Mouse (Mus musculus): ENCODE results near the gene 2610301B20Rik. TPM values are rescaled to one million over a fixed set of nuclear protein-coding genes. Genes with fewer than 3 reads are reported as not detected.
"Not testable (repeated sequence)": the region's sequence is repeated elsewhere in the genome, so short reads cannot be mapped to it uniquely, and the experiment has no call there.

The 2610301B20Rik gene
- total and polyA plus RNA-seq, 2 experiments from 2014 or later, result 30.3 to 32.9 TPM

- TF ChIP-seq CTCF (IDR thresholded peaks at IDR 0.05; ENCODE audit: low read depth), result no peak
- WGBS, result 7% methylated on average over 13 of the region's 13 CpGs
- no peak overlapping the region for H3K4me2 ChIP-seq (ENCODE audit: low read depth, low read length)
- H3K27me3 ChIP-seq (ENCODE audit: insufficient read depth, low read length), result no peaks in the 10 kb centered on the region
- DNase-seq (ENCODE audit: low spot score) (peak; percentile 19), ATAC-seq (peak; percentile 55)
- H3K9ac ChIP-seq (replicated peaks; ENCODE audit: low read length), result no peak overlapping the region
- H3K36me3 ChIP-seq (ENCODE audit: insufficient read depth, low read length), result no peaks in the 10 kb centered on the region
- no peak overlapping the region for H3K4me3 ChIP-seq (ENCODE audit: low read length)
- H3K27ac ChIP-seq, result no peak overlapping the region
- no peaks in the 10 kb centered on the region for H3K4me1 ChIP-seq (ENCODE audit: insufficient read depth, low read length)
- H3K9me3 ChIP-seq (ENCODE audit: low read length), result no peaks in the 10 kb centered on the region
These were observed 31.0 kb downstream of the 2610301B20Rik start for GRCm38 (mm10) chr4:10905234-10905801.

DNA sequence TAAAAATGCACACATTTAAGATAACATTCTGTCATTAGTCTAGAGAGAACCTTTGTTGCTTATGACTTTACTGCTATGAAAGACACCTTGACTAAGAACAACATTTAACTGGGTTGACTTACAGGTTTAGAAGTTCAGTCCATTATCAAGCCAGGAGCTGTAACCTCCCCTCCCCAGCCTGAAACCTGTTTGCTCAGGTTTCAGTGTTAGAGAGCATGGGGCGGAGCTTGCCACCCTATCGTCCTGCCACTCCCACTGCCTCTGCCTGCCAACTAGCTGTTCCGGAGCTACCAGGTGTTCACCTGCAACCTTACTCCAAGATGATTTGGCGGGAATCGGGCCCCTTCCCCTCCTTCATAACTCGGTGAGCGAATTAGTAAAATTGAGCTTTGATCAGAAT lies 37.1 kb downstream of the 2610301B20Rik start:
- H3K4me3 ChIP-seq (ENCODE audit: low read length); H3K36me3 ChIP-seq (ENCODE audit: insufficient read depth, low read length); H3K9me3 ChIP-seq (ENCODE audit: low read length); H3K4me1 ChIP-seq (ENCODE audit: insufficient read depth, low read length); DNase-seq (ENCODE audit: low spot score); H3K27me3 ChIP-seq (ENCODE audit: insufficient read depth, low read length); H3K27ac ChIP-seq; H3K9ac ChIP-seq (replicated peaks; ENCODE audit: low read length); ATAC-seq; H3K4me2 ChIP-seq (ENCODE audit: low read depth, low read length): not testable (repeated sequence)
- 68% methylated on average over 7 of the region's 7 CpGs for WGBS

DNA sequence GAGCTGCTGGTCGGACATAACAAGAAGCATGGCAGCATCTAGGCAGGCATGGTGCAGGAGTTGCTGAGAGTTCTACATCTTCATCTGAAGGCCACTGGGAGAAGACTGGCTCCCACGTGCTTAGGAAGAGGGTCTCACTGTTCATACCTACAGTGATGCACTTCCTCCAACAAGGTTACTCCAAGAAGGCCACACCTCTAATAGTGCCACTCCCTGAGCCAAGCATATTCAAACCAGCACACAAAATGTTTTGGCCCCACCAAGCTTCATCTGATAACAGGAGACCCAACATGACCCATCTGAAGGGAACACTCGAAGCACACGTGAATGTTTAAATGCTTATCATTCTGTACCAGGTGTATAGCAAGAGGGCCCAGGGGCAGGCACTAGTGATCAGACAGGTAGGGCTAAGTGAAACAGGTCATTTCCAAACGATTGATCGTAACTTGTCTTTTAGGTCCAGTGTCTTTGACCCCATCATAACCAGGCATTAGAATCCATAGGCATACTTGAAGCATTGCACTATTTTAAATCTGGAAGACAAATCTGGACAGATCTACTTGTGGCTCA lies 37.7 kb downstream of the 2610301B20Rik start:
- WGBS, result 82% methylated on average over 6 of the region's 6 CpGs
- Histone ChIP-seq H3K4me1 (ENCODE audit: insufficient read depth, low read length) (no peaks in the 10 kb centered on the region), H3K9me3 (ENCODE audit: low read length) (no peaks in the 10 kb centered on the region), H3K27me3 (ENCODE audit: insufficient read depth, low read length) (no peaks in the 10 kb centered on the region), H3K36me3 (ENCODE audit: insufficient read depth, low read length) (no peaks in the 10 kb centered on the region), H3K4me2 (ENCODE audit: low read depth, low read length) (no peak overlapping the region), H3K9ac (replicated peaks; ENCODE audit: low read length) (no peak overlapping the region), H3K27ac (no peak overlapping the region), H3K4me3 (ENCODE audit: low read length) (no peak overlapping the region)
- TF ChIP-seq CTCF (IDR thresholded peaks at IDR 0.05; ENCODE audit: low read depth), result no peak
- ATAC-seq (no peak), DNase-seq (ENCODE audit: low spot score) (no peak)

DNA sequence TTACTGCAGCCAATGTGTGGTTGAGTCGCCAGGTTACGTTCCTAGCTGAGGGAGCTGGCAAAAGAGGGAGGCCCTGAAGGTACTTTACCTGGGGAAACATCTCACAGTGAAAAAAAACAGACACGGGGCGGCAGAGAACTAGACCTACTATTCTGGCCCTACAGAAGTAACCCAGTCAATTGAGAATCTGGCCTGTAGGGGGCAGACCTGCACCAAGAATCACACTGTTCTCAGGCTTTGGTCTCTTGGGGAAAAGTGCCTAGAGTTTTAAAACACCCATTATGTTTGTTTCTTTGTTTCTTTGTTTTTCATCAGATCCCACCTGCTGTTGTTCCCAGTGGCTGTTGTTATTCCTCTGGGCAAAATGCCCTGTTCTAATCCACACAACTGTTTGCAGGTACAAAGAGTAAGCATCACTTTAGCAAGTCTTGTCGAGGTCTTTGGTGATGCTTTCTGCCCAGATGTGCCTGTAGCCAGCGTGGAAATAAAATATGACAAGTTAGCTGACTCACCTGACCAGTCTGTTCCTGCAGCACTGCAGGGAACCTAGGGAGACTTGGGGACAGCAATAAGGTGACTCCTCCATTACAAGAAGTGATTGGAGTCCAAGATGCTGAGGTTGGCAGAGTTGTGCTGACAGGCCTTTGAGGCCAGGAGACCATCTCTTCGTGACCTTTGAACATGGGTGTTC lies 38.5 kb downstream of the 2610301B20Rik start:
- H3K9me3 ChIP-seq (ENCODE audit: low read length), result no peaks in the 10 kb centered on the region
- H3K4me3 ChIP-seq (ENCODE audit: low read length), result no peak overlapping the region
- H3K9ac ChIP-seq (replicated peaks; ENCODE audit: low read length), result no peak overlapping the region
- TF ChIP-seq CTCF (IDR thresholded peaks at IDR 0.05; ENCODE audit: low read depth), result peak; percentile 87
- no peaks in the 10 kb centered on the region for H3K4me1 ChIP-seq (ENCODE audit: insufficient read depth, low read length)
- H3K27ac ChIP-seq, result no peak overlapping the region
- ATAC-seq (peak; percentile 93), DNase-seq (ENCODE audit: low spot score) (peak; percentile 94)
- H3K36me3 ChIP-seq (ENCODE audit: insufficient read depth, low read length), result no peaks in the 10 kb centered on the region
- no peaks in the 10 kb centered on the region for H3K27me3 ChIP-seq (ENCODE audit: insufficient read depth, low read length)
- H3K4me2 ChIP-seq (ENCODE audit: low read depth, low read length), result no peak overlapping the region
- 23% methylated on average over 7 of the region's 7 CpGs for WGBS

DNA sequence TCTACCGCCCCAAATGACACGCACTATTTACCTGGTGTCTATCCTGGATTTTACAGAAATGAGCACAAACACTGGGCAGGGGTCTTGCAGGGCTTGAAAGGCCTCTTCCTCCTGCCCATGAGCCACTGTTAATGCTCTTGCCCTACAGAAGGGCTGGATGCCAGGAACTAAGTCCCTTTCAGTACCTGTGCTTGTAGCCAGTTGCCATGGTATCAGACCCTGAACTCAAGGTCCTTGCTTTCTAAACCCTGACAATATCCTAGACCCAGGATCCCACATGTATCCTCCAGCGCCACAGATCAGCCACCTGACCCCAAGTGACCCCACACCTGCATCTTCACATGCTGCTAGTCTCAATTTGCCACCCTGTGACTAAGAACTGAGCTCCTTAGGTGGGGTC lies 39.1 kb downstream of the 2610301B20Rik start:
- Histone ChIP-seq H3K27me3 (ENCODE audit: insufficient read depth, low read length) (no peaks in the 10 kb centered on the region), H3K9me3 (ENCODE audit: low read length) (no peaks in the 10 kb centered on the region), H3K36me3 (ENCODE audit: insufficient read depth, low read length) (no peaks in the 10 kb centered on the region), H3K9ac (replicated peaks; ENCODE audit: low read length) (no peak overlapping the region), H3K4me2 (ENCODE audit: low read depth, low read length) (no peak overlapping the region), H3K4me1 (ENCODE audit: insufficient read depth, low read length) (no peaks in the 10 kb centered on the region), H3K27ac (no peak overlapping the region), H3K4me3 (ENCODE audit: low read length) (no peak overlapping the region)
- ATAC-seq, result peak; percentile 18; the same call in 1 of the 2 replicates
- WGBS, result 85% methylated on average over 3 of the region's 3 CpGs
- DNase-seq (ENCODE audit: low spot score), result no peak
- no peak for TF ChIP-seq CTCF (IDR thresholded peaks at IDR 0.05; ENCODE audit: low read depth)

GRCm38 (mm10) chr4:10914766-10915165 lies 40.5 kb downstream of the 2610301B20Rik start:
- ATAC-seq (no peak), DNase-seq (ENCODE audit: low spot score) (no peak)
- H3K4me1 ChIP-seq (ENCODE audit: insufficient read depth, low read length), result no peaks in the 10 kb centered on the region
- no peak overlapping the region for H3K9ac ChIP-seq (replicated peaks; ENCODE audit: low read length)
- H3K36me3 ChIP-seq (ENCODE audit: insufficient read depth, low read length), result no peaks in the 10 kb centered on the region
- H3K4me3 ChIP-seq (ENCODE audit: low read length), result no peak overlapping the region
- WGBS, result 75% methylated on average over 2 of the region's 2 CpGs
- H3K4me2 ChIP-seq (ENCODE audit: low read depth, low read length), result no peak overlapping the region
- TF ChIP-seq CTCF (IDR thresholded peaks at IDR 0.05; ENCODE audit: low read depth), result no peak
- no peaks in the 10 kb centered on the region for H3K27me3 ChIP-seq (ENCODE audit: insufficient read depth, low read length)
- H3K27ac ChIP-seq, result no peak overlapping the region
- H3K9me3 ChIP-seq (ENCODE audit: low read length), result no peaks in the 10 kb centered on the region

DNA sequence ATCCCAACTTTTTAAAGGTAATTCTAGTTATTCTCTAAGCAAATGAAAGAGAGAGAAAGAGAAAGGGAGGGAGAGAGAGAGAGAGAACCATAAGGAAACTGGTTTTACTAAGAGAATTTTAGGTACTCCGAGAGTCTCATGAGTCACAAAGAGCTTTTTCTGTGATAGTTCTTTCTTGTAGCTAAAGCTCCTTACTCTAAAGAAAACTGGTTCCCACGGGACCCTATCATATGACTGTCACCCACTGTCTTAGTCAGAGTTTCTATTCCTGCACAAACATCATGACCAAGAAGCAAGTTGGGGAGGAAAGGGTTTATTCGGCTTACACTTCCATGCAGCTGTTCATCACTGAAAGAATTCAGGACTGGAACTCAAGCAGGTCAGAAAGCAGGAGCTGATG lies 41.0 kb downstream of the 2610301B20Rik start:
- Histone ChIP-seq H3K4me1 (ENCODE audit: insufficient read depth, low read length) (no peaks in the 10 kb centered on the region), H3K36me3 (ENCODE audit: insufficient read depth, low read length) (no peaks in the 10 kb centered on the region), H3K9me3 (ENCODE audit: low read length) (no peaks in the 10 kb centered on the region), H3K27ac (no peak overlapping the region), H3K27me3 (ENCODE audit: insufficient read depth, low read length) (no peaks in the 10 kb centered on the region), H3K9ac (replicated peaks; ENCODE audit: low read length) (no peak overlapping the region), H3K4me2 (ENCODE audit: low read depth, low read length) (no peak overlapping the region), H3K4me3 (ENCODE audit: low read length) (no peak overlapping the region)
- ATAC-seq, result no peak
- TF ChIP-seq CTCF (IDR thresholded peaks at IDR 0.05; ENCODE audit: low read depth), result no peak
- WGBS, result 85% methylated on average over 3 of the region's 3 CpGs
- no peak for DNase-seq (ENCODE audit: low spot score)
